Mouse (Mus musculus) kidney, postnatal 0 days (tissue): ENCODE measurements around the gene Angptl6. TPM values are rescaled to one million over a fixed set of nuclear protein-coding genes. Genes with fewer than 3 reads are reported as not detected.

ENCODE experiments used
- ATAC-seq: fragments of 200-750 bp; cut with Nextera tagmentation; replicated peaks from 2 replicates; pipeline ENCODE4 v1.8.0; 2017; ENCODE audit warnings: low read depth, moderate number of reproducible peaks, moderate TSS enrichment, moderate library complexity; ENCODE audit not compliant: low FRiP score
- DNase-seq: peaks from one replicate; pipeline ENCODE4 v3.0.0-alpha.2; 2016; ENCODE audit warnings: low spot score
- H3K27ac ChIP-seq: fragments of 300-500 bp; sonication (generic); 2 replicates; pipeline ENCODE4 v1.5.1; 2014; ENCODE audit warnings: mild to moderate bottlenecking
- H3K27me3 ChIP-seq: fragments of 300-500 bp; sonication (generic); 2 replicates; pipeline ENCODE4 v1.6.1; 2014; ENCODE audit warnings: low read length, mixed read lengths; ENCODE audit not compliant: insufficient read depth
- H3K36me3 ChIP-seq: fragments of 300-500 bp; sonication (generic); 2 replicates; pipeline ENCODE4 v1.6.1; 2014; ENCODE audit warnings: low read length, mixed read lengths; ENCODE audit not compliant: insufficient read depth
- H3K4me1 ChIP-seq: fragments of 300-500 bp; sonication (generic); replicated peaks from 2 replicates; pipeline ENCODE4 v1.6.1; 2014; ENCODE audit warnings: antibody characterized with exemption, low read length, mixed read lengths; ENCODE audit not compliant: insufficient read depth
- H3K4me2 ChIP-seq: fragments of 300-500 bp; sonication (generic); 2 replicates; pipeline ENCODE4 v1.6.1; 2014; ENCODE audit warnings: mild to moderate bottlenecking, low read length, moderate library complexity, mixed read lengths
- H3K4me3 ChIP-seq: fragments of 300-500 bp; sonication (generic); replicated peaks from 2 replicates; pipeline ENCODE4 v1.5.1; 2014; ENCODE audit warnings: low read depth, low read length
- H3K9ac ChIP-seq: fragments of 300-500 bp; sonication (generic); 2 replicates; pipeline ENCODE4 v1.6.1; 2014; ENCODE audit warnings: low read depth, low read length
- H3K9me3 ChIP-seq: fragments of 300-500 bp; sonication (generic); replicated peaks from 2 replicates; pipeline ENCODE4 v1.6.1; 2016; ENCODE audit warnings: low read length, inconsistent platforms, mixed read lengths
- CTCF ChIP-seq: IDR thresholded peaks from 2 replicates; pipeline ENCODE4 v1.5.1; 2016; ENCODE audit warnings: antibody characterized with exemption, low read depth, mild to moderate bottlenecking, moderate library complexity
- WGBS: fragments of 180-500 bp; shearing (Covaris S2); extraction: QIAGEN DNeasy Blood & Tissue Kit; methylation state at CpG from one replicate; pipeline ENCODE4 v1.1.7; 2014; 5-methylcytosine and 5-hydroxymethylcytosine counted together
- microRNA-seq: library from miRNA; unstranded; fragments of <30 nt; microRNA quantifications from one replicate; pipeline ENCODE4, GENCODE M21; 2016
- polyA plus RNA-seq: library from polyadenylated mRNA; unstranded; fragments of >200 nt; fragmentation: Nextera tagmentation; extraction: Ambion mirVana; gene quantifications from 2 replicates; pipeline ENCODE4 v1.2.1, GENCODE M21; 2015

The Angptl6 gene
- polyA plus RNA-seq, 1 experiment from 2014 or later = 2.6 TPM

DNA sequence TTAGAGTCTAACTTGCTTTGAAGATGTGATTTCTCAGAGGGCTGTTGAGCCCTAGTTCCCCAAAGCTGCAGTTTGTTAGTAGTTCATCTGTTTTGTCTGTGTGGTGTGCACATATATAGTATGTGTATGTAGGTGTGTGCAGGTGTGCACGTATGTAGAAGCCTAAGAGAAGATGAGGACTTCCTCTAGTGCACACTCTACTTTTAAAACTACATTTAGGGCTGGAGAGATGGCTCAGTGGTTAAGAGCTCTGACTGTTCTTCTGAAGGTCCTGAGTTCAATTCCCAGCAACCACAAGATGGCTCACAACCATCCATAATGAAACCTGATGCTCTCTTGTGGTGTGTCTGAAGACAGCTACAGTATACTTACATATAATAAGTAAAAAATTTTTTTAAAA, 44.6 kb downstream of the Angptl6 start:
- no peaks in the 10 kb centered on the region for H3K4me1 ChIP-seq
- no peaks in the 10 kb centered on the region for H3K27me3 ChIP-seq
- 76% methylated on average over 1 of the region's 1 CpGs for WGBS
- no peak for DNase-seq
- no peak overlapping the region for H3K27ac ChIP-seq
- H3K4me2 ChIP-seq = no peak overlapping the region
- ATAC-seq = no peak
- no peak overlapping the region for H3K4me3 ChIP-seq
- H3K9me3 ChIP-seq = no peaks in the 10 kb centered on the region
- H3K9ac ChIP-seq = no peak overlapping the region
- no peaks in the 10 kb centered on the region for H3K36me3 ChIP-seq
- TF ChIP-seq CTCF = no peak

DNA sequence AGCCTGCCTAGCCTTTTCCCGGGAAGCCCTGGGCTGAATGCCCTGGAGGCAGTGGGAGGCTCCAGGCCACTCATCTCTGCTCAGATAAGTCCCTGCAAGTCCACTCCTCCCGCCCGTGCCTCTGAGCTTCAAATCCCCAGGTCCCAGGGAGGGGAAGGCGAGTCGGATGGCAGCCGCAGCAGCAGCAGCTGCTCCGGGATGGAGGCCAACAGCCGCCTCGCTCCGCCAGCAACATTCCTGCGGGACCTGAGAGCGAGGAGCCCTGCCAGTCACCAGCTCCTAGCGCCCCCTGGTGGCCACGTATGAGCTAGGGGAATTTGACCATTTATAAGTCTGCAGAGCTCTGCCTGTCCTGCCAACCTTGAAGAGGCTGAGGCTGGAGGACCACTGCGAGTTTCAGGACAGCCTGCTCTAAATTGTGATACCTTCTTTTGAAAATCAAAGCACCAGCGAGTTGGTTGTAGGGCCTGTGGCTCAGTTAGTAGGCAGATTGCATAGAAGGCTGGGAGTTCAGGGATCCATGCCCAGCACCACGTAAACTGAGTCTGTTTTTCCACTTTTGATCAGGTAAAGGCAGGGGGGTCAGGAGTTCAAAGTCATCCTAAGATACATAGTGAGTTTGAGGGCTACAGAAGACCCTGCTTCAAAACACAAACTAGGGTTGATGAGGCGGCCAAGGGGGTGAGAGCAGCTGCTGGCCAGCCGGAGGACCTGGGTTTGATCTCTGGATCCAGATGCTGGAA, 48.5 kb downstream of the Angptl6 start:
- peak; percentile 97 for DNase-seq
- Histone ChIP-seq H3K9ac (no peak overlapping the region), H3K4me3 (no peak overlapping the region), H3K36me3 (no peaks in the 10 kb centered on the region), H3K4me2 (no peak overlapping the region), H3K4me1 (no peaks in the 10 kb centered on the region), H3K27me3 (no peaks in the 10 kb centered on the region), H3K9me3 (no peaks in the 10 kb centered on the region), H3K27ac (no peak overlapping the region)
- WGBS = 14% methylated on average over 19 of the region's 19 CpGs
- peak; percentile 88 for ATAC-seq
- TF ChIP-seq CTCF = peak; percentile 99

DNA sequence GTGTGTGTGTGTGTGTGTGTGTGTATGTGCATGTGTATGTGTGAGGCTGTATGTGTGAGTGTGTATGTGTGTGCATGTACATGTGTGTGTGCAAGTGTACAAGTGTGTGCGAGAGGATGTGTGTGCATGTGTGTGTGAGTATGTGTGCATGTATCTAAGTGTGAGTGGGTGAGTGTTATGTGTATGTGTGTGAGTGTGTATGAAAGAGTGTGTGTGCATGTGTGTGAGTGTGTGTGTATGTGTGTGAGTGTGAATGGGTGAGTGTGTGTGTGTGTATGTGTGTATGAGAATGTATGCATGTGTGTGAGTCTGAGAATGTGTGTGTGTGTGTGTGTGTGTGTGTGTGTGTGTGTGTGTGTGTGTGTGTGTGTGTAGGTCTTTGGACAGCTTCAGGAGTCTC, 51.4 kb downstream of the Angptl6 start:
- H3K4me1 ChIP-seq = no peaks in the 10 kb centered on the region
- no peak overlapping the region for H3K4me3 ChIP-seq
- DNase-seq (no peak), ATAC-seq (no peak)
- no peak overlapping the region for H3K9ac ChIP-seq
- no peaks in the 10 kb centered on the region for H3K9me3 ChIP-seq
- no peaks in the 10 kb centered on the region for H3K36me3 ChIP-seq
- no peak for TF ChIP-seq CTCF
- H3K4me2 ChIP-seq = no peak overlapping the region
- WGBS = 97% methylated on average over 1 of the region's 1 CpGs
- no peaks in the 10 kb centered on the region for H3K27me3 ChIP-seq
- no peak overlapping the region for H3K27ac ChIP-seq

DNA sequence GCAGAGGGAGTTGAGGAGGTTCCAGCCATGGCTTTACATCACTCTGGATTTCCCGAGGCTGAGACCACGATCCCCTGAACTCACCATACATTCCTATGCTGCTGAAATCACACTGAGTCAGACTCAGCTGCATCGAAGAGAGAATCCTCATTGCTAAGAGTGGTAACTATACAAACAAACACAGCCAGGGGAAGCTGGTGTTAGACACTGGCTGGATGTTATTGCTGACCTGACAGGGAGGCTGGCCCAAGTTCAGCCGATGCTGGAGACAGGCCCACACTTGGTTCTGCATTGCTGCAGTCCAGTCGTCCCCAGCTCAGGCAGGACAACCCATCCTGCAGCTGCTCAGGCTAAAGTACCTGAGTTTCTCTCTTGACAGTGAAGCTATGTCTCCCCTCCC, 53.7 kb downstream of the Angptl6 start:
- no peak overlapping the region for H3K9ac ChIP-seq
- H3K27ac ChIP-seq = no peak overlapping the region
- 52% methylated on average over 5 of the region's 5 CpGs for WGBS
- no peak for TF ChIP-seq CTCF
- no peaks in the 10 kb centered on the region for H3K9me3 ChIP-seq
- DNase-seq = no peak
- no peak overlapping the region for H3K4me3 ChIP-seq
- no peak for ATAC-seq
- no peaks in the 10 kb centered on the region for H3K27me3 ChIP-seq
- H3K4me2 ChIP-seq = no peak overlapping the region
- no peaks in the 10 kb centered on the region for H3K36me3 ChIP-seq
- H3K4me1 ChIP-seq = no peaks in the 10 kb centered on the region

Small RNA genes lying within 50 kb of the gene (microRNA-seq; reads per million reads assigned to microRNA genes)
- gene Mir7081 = not detected

Other genes starting within 250 kb of the Angptl6 start
- 446 and 511 TPM in 2 replicates for gene Ubl5, start 236.8 kb downstream of the Angptl6 start, polyA plus RNA-seq
- 16.0 and 17.9 TPM in 2 replicates for gene Fbxl12, start 235.0 kb downstream of the Angptl6 start, polyA plus RNA-seq
- gene Pin1, start 227.6 kb downstream of the Angptl6 start, polyA plus RNA-seq = 41.5 and 44.1 TPM in 2 replicates
- gene Olfm2, start 133.4 kb downstream of the Angptl6 start, polyA plus RNA-seq = 3.4 and 3.6 TPM in 2 replicates
- gene Col5a3, start 64.7 kb downstream of the Angptl6 start, polyA plus RNA-seq = 0.82 and 1.2 TPM in 2 replicates
- not detected in 2 replicates for gene Rdh8, start 61.2 kb downstream of the Angptl6 start, polyA plus RNA-seq
- 7.6 and 11.5 TPM in 2 replicates for gene A230050P20Rik, start 11.1 kb downstream of the Angptl6 start, polyA plus RNA-seq
- gene Ppan, start 8.4 kb upstream of the Angptl6 start, polyA plus RNA-seq = 56.3 and 57.9 TPM in 2 replicates
- 234 and 243 TPM in 2 replicates for gene Eif3g, start 18.9 kb upstream of the Angptl6 start, polyA plus RNA-seq
- gene Dnmt1, start 80.2 kb upstream of the Angptl6 start, polyA plus RNA-seq = 34.1 and 43.1 TPM in 2 replicates
- 21.3 and 23.3 TPM in 2 replicates for gene S1pr2, start 97.1 kb upstream of the Angptl6 start, polyA plus RNA-seq
- gene Mrpl4, start 123.0 kb upstream of the Angptl6 start, polyA plus RNA-seq = 155 and 158 TPM in 2 replicates
- gene Icam1, start 136.3 kb upstream of the Angptl6 start, polyA plus RNA-seq = 12.3 and 13.4 TPM in 2 replicates
- 0.26 and 0.50 TPM in 2 replicates for gene Icam4, start 149.6 kb upstream of the Angptl6 start, polyA plus RNA-seq
- gene Icam5, start 152.3 kb upstream of the Angptl6 start, polyA plus RNA-seq = 0.21 and 0.27 TPM in 2 replicates
- gene Zglp1, start 187.4 kb upstream of the Angptl6 start, polyA plus RNA-seq = 0.29 TPM in 1 of 2 replicates, not detected in the other
- 0.38 and 0.62 TPM in 2 replicates for gene Gm49373, start 193.4 kb upstream of the Angptl6 start, polyA plus RNA-seq
- 61.5 and 63.9 TPM in 2 replicates for gene Fdx1l, start 193.9 kb upstream of the Angptl6 start, polyA plus RNA-seq
- 0.80 and 0.91 TPM in 2 replicates for gene Gm38431, start 212.3 kb upstream of the Angptl6 start, polyA plus RNA-seq
- gene Raver1, start 212.3 kb upstream of the Angptl6 start, polyA plus RNA-seq = 40.8 and 41.3 TPM in 2 replicates